16 mouse cellular contexts compared by ENCODE assay signal in the genomic region with DNA sequence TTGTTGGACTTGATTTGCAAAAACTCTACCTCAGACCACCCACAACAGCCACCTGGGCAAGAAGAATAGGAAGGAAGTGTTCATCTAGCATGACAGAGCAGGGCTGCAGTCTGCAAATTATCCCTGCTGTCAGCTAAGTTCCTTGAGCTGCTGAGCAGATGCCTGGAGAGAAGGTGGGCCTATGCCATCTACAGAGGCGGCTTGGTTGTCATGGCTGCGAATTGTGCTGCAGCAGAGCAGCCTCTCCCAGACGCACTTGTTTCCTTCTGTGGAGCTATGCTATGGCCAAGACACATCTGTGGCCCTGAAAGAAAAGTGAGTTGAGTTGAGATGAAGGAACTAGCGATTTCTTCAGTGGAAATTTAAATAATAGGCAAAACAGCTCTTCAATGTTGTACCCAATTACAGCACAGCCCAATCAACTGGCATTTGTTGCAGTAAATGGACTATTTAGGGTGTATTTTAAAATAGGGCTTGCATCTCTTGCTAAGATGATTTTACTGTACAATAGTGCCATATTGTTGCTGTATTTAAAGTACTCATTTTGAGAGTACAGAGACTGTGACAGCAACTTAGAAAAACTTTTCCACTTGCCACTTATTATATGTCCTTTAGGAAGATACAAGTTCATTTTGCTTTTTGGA.
DNase-seq lines count a peak whose midpoint lies in the region; ATAC-seq and TF ChIP-seq lines count a peak whose summit lies in the region.
"Had no signal": no experiment of that assay in that cellular context is flagged by ENCODE, and none has a peak within 500 bp of the region (broad histone marks: within the 10 kb centered on the region; RNA-seq: fewer than 3 reads in every experiment).

No protein-coding gene starts in this region.

- no peak for TF ChIP-seq CTCF in CH12.LX (conservative IDR thresholded peaks at IDR 0.05 in 1 of 2, IDR thresholded peaks at IDR 0.05 in 1 of 2; ENCODE audit: low read depth in 2 of 2, low read length in 2 of 2)

- DNase-seq in CH12.LX (ENCODE audit: extremely low read depth), result peak; percentile 0
- peak; percentile 5 to 10 for DNase-seq in layer of hippocampus, postnatal 14 days (ENCODE audit: low spot score in 2 of 2)
- peak; percentile 67 for DNase-seq in right cerebral cortex, adult 18-20 months
- DNase-seq in MN1 (ENCODE audit: low spot score), result no peak
- DNase-seq: adrenal gland, postnatal 10 days; cerebellum, adult 11 months; heart, adult 11 months had no signal

- in situ Hi-C loops in CH12.LX (cut with MboI; ENCODE audit: low pct_ligation_motif_present, low pct_unique_long_range_greater_than_20kb, low sequenced_read_pairs), result no loop called here

- no peaks in the 10 kb centered on the region for H3K9me3 ChIP-seq in CH12.LX (replicated peaks; ENCODE audit: low read length)
- H3K9me3 ChIP-seq in midbrain, embryonic 13.5 days, result no peaks in the 10 kb centered on the region
- H3K9me3 ChIP-seq: forebrain, embryonic 12.5 days; intestine, embryonic 15.5 days; limb, embryonic 15.5 days; lung, embryonic 15.5 days had no signal

- no peaks in the 10 kb centered on the region for H3K79me2 ChIP-seq in CH12.LX (replicated peaks; ENCODE audit: control insufficient read depth, extremely low read depth, insufficient read depth, poor library complexity, severe bottlenecking)

- TF ChIP-seq EP300 in CH12.LX (IDR thresholded peaks at IDR 0.05; ENCODE audit: low read length), result no peak

- no peaks in the 10 kb centered on the region for H3K36me3 ChIP-seq in CH12.LX (replicated peaks in 1 of 2; ENCODE audit: control insufficient read depth in 1 of 2, insufficient read depth in 1 of 2, low read length in 1 of 2)
- H3K36me3 ChIP-seq in midbrain, embryonic 13.5 days, result no peaks in the 10 kb centered on the region
- H3K36me3 ChIP-seq: forebrain, embryonic 12.5 days; intestine, embryonic 15.5 days; limb, embryonic 15.5 days; lung, embryonic 15.5 days had no signal

- no peaks in the 10 kb centered on the region for H3K27me3 ChIP-seq in CH12.LX (replicated peaks)
- no peaks in the 10 kb centered on the region for H3K27me3 ChIP-seq in midbrain, embryonic 13.5 days
- H3K27me3 ChIP-seq: forebrain, embryonic 12.5 days; intestine, embryonic 15.5 days; limb, embryonic 15.5 days; lung, embryonic 15.5 days had no signal

- TF ChIP-seq RAD21 in CH12.LX (IDR thresholded peaks at IDR 0.05; ENCODE audit: low read depth, low read length), result no peak

- H3K4me2 ChIP-seq in CH12.LX (ENCODE audit: insufficient read depth, low read depth, poor library complexity, severe bottlenecking), result no peak overlapping the region
- H3K4me2 ChIP-seq in midbrain, embryonic 13.5 days (replicated peaks), result no peak overlapping the region
- H3K4me2 ChIP-seq: forebrain, embryonic 12.5 days; intestine, embryonic 15.5 days; limb, embryonic 15.5 days; lung, embryonic 15.5 days had no signal

- dilution Hi-C loops in CH12.LX (cut with MboI; ENCODE audit: extremely low pct_ligation_motif_present, extremely low pct_unique_long_range_greater_than_20kb, low sequenced_read_pairs), result no loop called here

- 48% methylated on average over 4 of the region's 4 CpGs for WGBS in midbrain, embryonic 13.5 days

- H3K4me1 ChIP-seq in CH12.LX (ENCODE audit: control insufficient read depth in 1 of 2, insufficient read depth in 2 of 2), result peaks cover 0 to 4% of the 10 kb centered on the region in 2 experiments; a peak in 1 of 4 replicates
- no peaks in the 10 kb centered on the region for H3K4me1 ChIP-seq in midbrain, embryonic 13.5 days (replicated peaks)
- H3K4me1 ChIP-seq: forebrain, embryonic 12.5 days; intestine, embryonic 15.5 days; limb, embryonic 15.5 days; lung, embryonic 15.5 days had no signal

- H3K27ac ChIP-seq in CH12.LX (ENCODE audit: insufficient read depth, low read depth), result no peak overlapping the region
- no peak overlapping the region for H3K27ac ChIP-seq in midbrain, embryonic 13.5 days
- H3K27ac ChIP-seq: forebrain, embryonic 12.5 days; intestine, embryonic 15.5 days; kidney, postnatal 0 days; limb, embryonic 15.5 days; lung, embryonic 15.5 days had no signal

- no peak overlapping the region for H3K4me3 ChIP-seq in CH12.LX (replicated peaks in 1 of 3; ENCODE audit: low read depth in 2 of 3, low read length in 2 of 3, poor library complexity in 1 of 3)
- H3K4me3 ChIP-seq in midbrain, embryonic 13.5 days (replicated peaks), result no peak overlapping the region
- H3K4me3 ChIP-seq: forebrain, embryonic 12.5 days; intestine, embryonic 15.5 days; limb, embryonic 15.5 days; lung, embryonic 15.5 days; myocyte had no signal

- TF ChIP-seq POLR2A in CH12.LX (IDR thresholded peaks at IDR 0.05; ENCODE audit: low read depth, low read length), result no peak

- no peak overlapping the region for H3K9ac ChIP-seq in CH12.LX (ENCODE audit: insufficient read depth, low read depth)
- no peak overlapping the region for H3K9ac ChIP-seq in midbrain, embryonic 13.5 days (replicated peaks)
- H3K9ac ChIP-seq: forebrain, embryonic 12.5 days; intestine, embryonic 15.5 days; limb, embryonic 15.5 days; lung, embryonic 15.5 days had no signal

- ATAC-seq in frontal cortex, adult (ENCODE audit: low TSS enrichment), result peak; percentile 100
- ATAC-seq in megakaryocyte progenitor cell, adult 5-6 weeks (replicated peaks; ENCODE audit: poor library complexity), result no peak
- no peak for ATAC-seq in midbrain, embryonic 13.5 days
- ATAC-seq: intestine, embryonic 15.5 days had no signal

TF ChIP-seq in CH12.LX, 34 proteins besides CTCF, POLR2A, EP300 and RAD21:
- TF ChIP-seq PAX5 (IDR thresholded peaks at IDR 0.05; ENCODE audit: low read length) (no peak), TCF12 (IDR thresholded peaks at IDR 0.05; ENCODE audit: low read depth, low read length) (no peak), SMC3 (IDR thresholded peaks at IDR 0.05; ENCODE audit: low read depth, low read length) (no peak), RCOR1 (conservative IDR thresholded peaks at IDR 0.05; ENCODE audit: low read depth, low read length) (no peak), JUND (conservative IDR thresholded peaks at IDR 0.05; ENCODE audit: low read depth, low read length) (no peak), UBTF (IDR thresholded peaks at IDR 0.05; ENCODE audit: low read depth, low read length) (no peak), USF2 (conservative IDR thresholded peaks at IDR 0.05; ENCODE audit: low read depth, low read length) (no peak), ZC3H11A (IDR thresholded peaks at IDR 0.05; ENCODE audit: low read depth, low read length) (no peak), MAZ (IDR thresholded peaks at IDR 0.05; ENCODE audit: low read depth, low read length) (no peak), BHLHE40 (IDR thresholded peaks at IDR 0.05; ENCODE audit: low read depth, low read length) (no peak), POLR2AphosphoS2 (IDR thresholded peaks at IDR 0.05; ENCODE audit: low read depth, low read length) (no peak), TBP (conservative IDR thresholded peaks at IDR 0.05; ENCODE audit: low read depth, low read length) (no peak), MAX (IDR thresholded peaks at IDR 0.05; ENCODE audit: low read length) (no peak), CHD2 (IDR thresholded peaks at IDR 0.05; ENCODE audit: low read length) (no peak), HCFC1 (IDR thresholded peaks at IDR 0.05; ENCODE audit: low read depth, low read length) (no peak), ELF1 (IDR thresholded peaks at IDR 0.05; ENCODE audit: low read depth, low read length) (no peak), MEF2A (IDR thresholded peaks at IDR 0.05; ENCODE audit: borderline replicate concordance, low read depth, low read length) (no peak)
TF ChIP-seq in CH12.LX: peak in this region for 0.
